Mouse (Mus musculus): ENCODE measurements around the gene Hoxb7. TPM values are rescaled to one million over a fixed set of nuclear protein-coding genes. Genes with fewer than 3 reads are reported as not detected.

Hoxb7 gene
- polyA plus RNA-seq, 1 experiment from 2014 or later: 12.4 TPM

- Histone ChIP-seq H3K9ac (peak overlapping the region; percentile 18; the same call in 1 of the 2 replicates), H3K4me1 (replicated peaks) (peaks cover 75% of the 10 kb centered on the region), H3K36me3 (no peaks in the 10 kb centered on the region), H3K27ac (peak overlapping the region; percentile 95), H3K27me3 (replicated peaks) (peaks cover 2% of the 10 kb centered on the region), H3K4me2 (replicated peaks) (peak overlapping the region; percentile 85), H3K9me3 (no peaks in the 10 kb centered on the region), H3K4me3 (replicated peaks) (no peak overlapping the region)
- WGBS: 39% methylated on average over 7 of the region's 7 CpGs
- ATAC-seq: no peak
Measured at GRCm38 (mm10) chr11:96338957-96339855, 52.8 kb downstream of the Hoxb7 start.

MicroRNA genes within 50 kb of the gene (microRNA counts, 519-probe panel; counts per million panel counts)
- microRNA mmu-miR-10a (4,073 counts per million, percentile 95 among the panel's probes with 10 or more counts), microRNA mmu-miR-196a (2,921 counts per million, percentile 75 among the panel's probes with 10 or more counts)

Other genes starting within 250 kb of the Hoxb7 start
- 35.3 and 37.1 TPM in 2 replicates for gene Ube2z, start 221.2 kb upstream of the Hoxb7 start, polyA plus RNA-seq (2015; fragmentation: Nextera tagmentation; extraction: Ambion mirVana)
- gene Atp5g1, start 211.0 kb upstream of the Hoxb7 start, polyA plus RNA-seq (2015; fragmentation: Nextera tagmentation; extraction: Ambion mirVana): 930 and 1,145 TPM in 2 replicates
- not detected in 2 replicates for gene Calcoco2, start 174.7 kb upstream of the Hoxb7 start, polyA plus RNA-seq (2015; fragmentation: Nextera tagmentation; extraction: Ambion mirVana)
- gene Ttll6, start 152.8 kb upstream of the Hoxb7 start, polyA plus RNA-seq (2015; fragmentation: Nextera tagmentation; extraction: Ambion mirVana): 0.37 and 0.40 TPM in 2 replicates
- gene Hoxb13, start 92.3 kb upstream of the Hoxb7 start, polyA plus RNA-seq (2015; fragmentation: Nextera tagmentation; extraction: Ambion mirVana): 2.3 and 3.6 TPM in 2 replicates
- gene Hoxb9, start 15.2 kb upstream of the Hoxb7 start, polyA plus RNA-seq (2015; fragmentation: Nextera tagmentation; extraction: Ambion mirVana): 1.2 and 1.3 TPM in 2 replicates
- gene Hoxb8, start 4.7 kb upstream of the Hoxb7 start, polyA plus RNA-seq (2015; fragmentation: Nextera tagmentation; extraction: Ambion mirVana): 1.1 and 1.5 TPM in 2 replicates
- 14.4 and 16.1 TPM in 2 replicates for gene Hoxb6, start 5.9 kb downstream of the Hoxb7 start, polyA plus RNA-seq (2015; fragmentation: Nextera tagmentation; extraction: Ambion mirVana)
- 27.2 and 31.3 TPM in 2 replicates for gene Hoxb5, start 16.7 kb downstream of the Hoxb7 start, polyA plus RNA-seq (2015; fragmentation: Nextera tagmentation; extraction: Ambion mirVana)
- gene Hoxb4, start 31.6 kb downstream of the Hoxb7 start, polyA plus RNA-seq (2015; fragmentation: Nextera tagmentation; extraction: Ambion mirVana): 2.8 and 3.2 TPM in 2 replicates
- 1.8 and 2.7 TPM in 2 replicates for gene Hoxb3, start 36.7 kb downstream of the Hoxb7 start, polyA plus RNA-seq (2015; fragmentation: Nextera tagmentation; extraction: Ambion mirVana)
- 17.7 and 19.8 TPM in 2 replicates for gene Hoxb2, start 63.9 kb downstream of the Hoxb7 start, polyA plus RNA-seq (2015; fragmentation: Nextera tagmentation; extraction: Ambion mirVana)
- gene Hoxb1, start 79.1 kb downstream of the Hoxb7 start, polyA plus RNA-seq (2015; fragmentation: Nextera tagmentation; extraction: Ambion mirVana): 0.30 TPM in 1 of 2 replicates, not detected in the other
- 0.94 and 1.0 TPM in 2 replicates for gene Skap1, start 178.0 kb downstream of the Hoxb7 start, polyA plus RNA-seq (2015; fragmentation: Nextera tagmentation; extraction: Ambion mirVana)

Data from intestine, embryonic 15.5 days (tissue).